14 mouse cellular contexts compared by ENCODE assay signal in genomic region chr2:172394052-172394392, GRCm38 (mm10). TPM values are rescaled to one million over a fixed set of nuclear protein-coding genes. Genes with fewer than 3 reads are reported as not detected.
DNase-seq lines count a peak whose midpoint lies in the region; ATAC-seq and TF ChIP-seq lines count a peak whose summit lies in the region.
"Had no signal": no experiment of that assay in that cellular context is flagged by ENCODE, and none has a peak within 500 bp of the region (broad histone marks: within the 10 kb centered on the region; RNA-seq: fewer than 3 reads in every experiment).

No protein-coding gene starts in this region.

- H3K79me2 ChIP-seq in MEL (ENCODE audit: control insufficient read depth, insufficient read depth, low read length, poor library complexity), result no peaks in the 10 kb centered on the region

- no peaks in the 10 kb centered on the region for H3K36me3 ChIP-seq in heart, embryonic 15.5 days
- H3K36me3 ChIP-seq in lung, postnatal 0 days (ENCODE audit: insufficient read depth, low read length), result no peaks in the 10 kb centered on the region
- peaks cover 0 to 5% of the 10 kb centered on the region in 2 experiments; a peak in 2 of 4 replicates for H3K36me3 ChIP-seq in MEL (ENCODE audit: control insufficient read depth in 1 of 2, insufficient read depth in 2 of 2, low read length in 2 of 2)
- H3K36me3 ChIP-seq in liver, postnatal 0 days (replicated peaks; ENCODE audit: insufficient read depth, low read length), result no peaks in the 10 kb centered on the region
- H3K36me3 ChIP-seq: limb, embryonic 15.5 days had no signal

- H3K9me3 ChIP-seq in heart, embryonic 15.5 days (replicated peaks), result no peaks in the 10 kb centered on the region
- no peaks in the 10 kb centered on the region for H3K9me3 ChIP-seq in lung, postnatal 0 days (ENCODE audit: low read length)
- H3K9me3 ChIP-seq in MEL (replicated peaks; ENCODE audit: insufficient read depth, low read length), result no peaks in the 10 kb centered on the region
- H3K9me3 ChIP-seq in liver, postnatal 0 days (ENCODE audit: low read length), result no peaks in the 10 kb centered on the region
- H3K9me3 ChIP-seq: limb, embryonic 15.5 days had no signal

- ATAC-seq in heart, embryonic 15.5 days (replicated peaks; ENCODE audit: insufficient number of reproducible peaks, insufficient read depth, low FRiP score, low read depth), result no peak
- ATAC-seq in lung, postnatal 0 days, result no peak
- no peak for ATAC-seq in liver, postnatal 0 days
- ATAC-seq: forebrain, postnatal 0 days had no signal

- no peak overlapping the region for H3K27ac ChIP-seq in heart, embryonic 15.5 days
- H3K27ac ChIP-seq in lung, postnatal 0 days (ENCODE audit: low read length), result peak overlapping the region; percentile 16
- H3K27ac ChIP-seq in MEL (ENCODE audit: control insufficient read depth, low read depth, low read length), result no peak overlapping the region
- no peak overlapping the region for H3K27ac ChIP-seq in liver, postnatal 0 days (ENCODE audit: low read depth)
- H3K27ac ChIP-seq: kidney, postnatal 0 days; limb, embryonic 15.5 days had no signal

- H3K4me3 ChIP-seq in heart, embryonic 15.5 days, result no peak overlapping the region; the same call in 1 of the 2 replicates
- peak overlapping the region; percentile 25; the same call in 1 of the 2 replicates for H3K4me3 ChIP-seq in lung, postnatal 0 days (ENCODE audit: low read depth, low read length)
- peak overlapping the region; percentile 71 to 84 for H3K4me3 ChIP-seq in MEL (ENCODE audit: control insufficient read depth in 1 of 2, insufficient read depth in 1 of 2, low read depth in 2 of 2, low read length in 2 of 2)
- peak overlapping the region; percentile 32 for H3K4me3 ChIP-seq in liver, postnatal 0 days (ENCODE audit: low read depth, low read length)
- H3K4me3 ChIP-seq: limb, embryonic 15.5 days had no signal

- peaks cover 7% of the 10 kb centered on the region; the same call in 1 of the 2 replicates for H3K27me3 ChIP-seq in heart, embryonic 15.5 days
- no peaks in the 10 kb centered on the region for H3K27me3 ChIP-seq in lung, postnatal 0 days (replicated peaks; ENCODE audit: insufficient read depth, low read length)
- H3K27me3 ChIP-seq in MEL (ENCODE audit: control insufficient read depth in 1 of 2, insufficient read depth in 2 of 2, low read length in 2 of 2), result no peaks in the 10 kb centered on the region
- no peaks in the 10 kb centered on the region for H3K27me3 ChIP-seq in liver, postnatal 0 days (ENCODE audit: insufficient read depth, low read length)
- H3K27me3 ChIP-seq: limb, embryonic 15.5 days had no signal

- no peak for TF ChIP-seq RAD21 in MEL (IDR thresholded peaks at IDR 0.05; ENCODE audit: low read depth, low read length)

- peak overlapping the region; percentile 36; the same call in 1 of the 2 replicates for H3K4me2 ChIP-seq in heart, embryonic 15.5 days
- peak overlapping the region; percentile 36 for H3K4me2 ChIP-seq in lung, postnatal 0 days (replicated peaks; ENCODE audit: low read depth, low read length)
- H3K4me2 ChIP-seq in liver, postnatal 0 days (ENCODE audit: low read depth, low read length), result peak overlapping the region; percentile 59
- H3K4me2 ChIP-seq: limb, embryonic 15.5 days had no signal

- DNase-seq in heart, postnatal 25 days (ENCODE audit: low spot score), result no peak
- no peak for DNase-seq in lung, postnatal 0 days (ENCODE audit: low spot score)
- no peak for DNase-seq in lung, postnatal 25 days (ENCODE audit: low spot score)
- no peak for DNase-seq in MEL (ENCODE audit: low read depth, low spot score)
- no peak for DNase-seq in liver, postnatal 0 days
- DNase-seq in cerebellum, postnatal 25 days, result no peak
- DNase-seq in spleen, postnatal 4 days (ENCODE audit: low spot score in 2 of 2), result no peak
- DNase-seq: cerebellum, adult 11-12 months; forebrain, postnatal 0 days; gastrocnemius, postnatal 14 days; midbrain, embryonic 14.5 days had no signal

- 65% methylated on average over 2 of the region's 2 CpGs for WGBS in heart, embryonic 15.5 days
- WGBS in lung, postnatal 0 days, result 43% methylated on average over 2 of the region's 2 CpGs
- WGBS in liver, postnatal 0 days (ENCODE audit: insufficient replicate concordance), result 48% methylated on average over 2 of the region's 2 CpGs

- no peak for TF ChIP-seq POLR2A in MEL (IDR thresholded peaks at IDR 0.05; ENCODE audit: control insufficient read depth in 1 of 2, insufficient read depth in 1 of 2, low read depth in 1 of 2, low read length in 2 of 2, poor library complexity in 1 of 2)

- TF ChIP-seq CTCF in lung, postnatal 0 days (IDR thresholded peaks at IDR 0.05), result no peak
- TF ChIP-seq CTCF in MEL (IDR thresholded peaks at IDR 0.05 in 2 of 3, conservative IDR thresholded peaks at IDR 0.05 in 1 of 3; ENCODE audit: control insufficient read depth in 1 of 3, insufficient read depth in 1 of 3, low read depth in 2 of 3, low read length in 3 of 3, poor library complexity in 1 of 3, severe bottlenecking in 1 of 3), result no peak
- TF ChIP-seq CTCF in liver, postnatal 0 days (IDR thresholded peaks at IDR 0.05; ENCODE audit: low read depth), result no peak

- intact Hi-C loops in heart, postnatal 25 days (cut with DNase I), result no loop called here

- TF ChIP-seq EP300 in lung, postnatal 0 days (IDR thresholded peaks at IDR 0.05), result no peak
- no peak for TF ChIP-seq EP300 in MEL (IDR thresholded peaks at IDR 0.05; ENCODE audit: low read depth in 1 of 2, low read length in 2 of 2)
- TF ChIP-seq EP300 in liver, postnatal 0 days (IDR thresholded peaks at IDR 0.05; ENCODE audit: low read depth), result no peak

- H3K4me1 ChIP-seq in heart, embryonic 15.5 days (replicated peaks), result peaks cover 7% of the 10 kb centered on the region
- peaks cover 3% of the 10 kb centered on the region; the same call in 1 of the 2 replicates for H3K4me1 ChIP-seq in lung, postnatal 0 days (ENCODE audit: insufficient read depth, low read depth, low read length)
- H3K4me1 ChIP-seq in MEL (ENCODE audit: control insufficient read depth in 1 of 2, insufficient read depth in 2 of 2, low read length in 2 of 2), result peaks cover 0 to 12% of the 10 kb centered on the region in 2 experiments; a peak in 3 of 4 replicates
- peaks cover 14% of the 10 kb centered on the region for H3K4me1 ChIP-seq in liver, postnatal 0 days (ENCODE audit: insufficient read depth)
- H3K4me1 ChIP-seq: limb, embryonic 15.5 days had no signal

- no peak overlapping the region for H3K9ac ChIP-seq in heart, embryonic 15.5 days
- H3K9ac ChIP-seq in lung, postnatal 0 days (replicated peaks; ENCODE audit: low read depth), result no peak overlapping the region
- H3K9ac ChIP-seq in MEL (ENCODE audit: control insufficient read depth, low read depth, low read length, poor library complexity, severe bottlenecking), result no peak overlapping the region; the same call in none of the 2 replicates
- H3K9ac ChIP-seq in liver, postnatal 0 days (replicated peaks), result no peak overlapping the region
- H3K9ac ChIP-seq: forebrain, postnatal 0 days; limb, embryonic 15.5 days had no signal

TF ChIP-seq in MEL, 35 proteins besides CTCF, POLR2A, EP300 and RAD21 (continues in another document):
- TF ChIP-seq POLR2AphosphoS2 (IDR thresholded peaks at IDR 0.05; ENCODE audit: low read length) (no peak), ZC3H11A (IDR thresholded peaks at IDR 0.05; ENCODE audit: low read depth, low read length) (no peak)

RNA-seq across cellular contexts. Expression of gene Cass4, which starts 0.4 kb away (rescaled TPM):
- 0.26 and 0.91 TPM in 2 replicates for polyA plus RNA-seq in heart, embryonic 15.5 days (2015; fragmentation: Nextera tagmentation; extraction: Ambion mirVana)
- under 1 TPM; 0.45 to 0.47 TPM for total RNA-seq in heart, postnatal 25 days (2021)
- 9.3 and 11.9 TPM in 2 replicates for polyA plus RNA-seq in lung, postnatal 0 days (2015; fragmentation: Nextera tagmentation; extraction: Ambion mirVana)
- total RNA-seq in MEL (2012; rRNA removed), result 0.35 and 0.49 TPM in 2 replicates
- polyA plus RNA-seq in MEL (2012; ENCODE audit: insufficient read depth in 1 of 2, insufficient read length in 2 of 2, low read depth in 1 of 2, low replicate concordance in 2 of 2, missing spikeins in 1 of 2), result 1 to 10 TPM in 1 of 2 experiments, not detected in 1; 5.5 TPM
- polyA plus RNA-seq in liver, postnatal 0 days (2015; fragmentation: Nextera tagmentation; extraction: Ambion mirVana), result 0.59 and 0.72 TPM in 2 replicates

RNA-seq across cellular contexts. Expression of gene Cstf1, which starts 23.5 kb away (rescaled TPM):
- polyA plus RNA-seq in heart, embryonic 15.5 days (2015; fragmentation: Nextera tagmentation; extraction: Ambion mirVana), result 24.2 and 29.8 TPM in 2 replicates
- 10 to 100 TPM; 15.7 to 16.8 TPM for total RNA-seq in heart, postnatal 25 days (2021)
- polyA plus RNA-seq in lung, postnatal 0 days (2015; fragmentation: Nextera tagmentation; extraction: Ambion mirVana), result 16.8 and 19.4 TPM in 2 replicates
- total RNA-seq in MEL (2012; rRNA removed), result 63.3 and 77.4 TPM in 2 replicates
- polyA plus RNA-seq in MEL (2012; ENCODE audit: insufficient read depth in 1 of 2, insufficient read length in 2 of 2, low read depth in 1 of 2, low replicate concordance in 2 of 2, missing spikeins in 1 of 2), result 100 to 1,000 TPM in 1 of 2 experiments, 10 to 100 TPM in 1; 66.9 to 105 TPM
- 16.2 and 17.1 TPM in 2 replicates for polyA plus RNA-seq in liver, postnatal 0 days (2015; fragmentation: Nextera tagmentation; extraction: Ambion mirVana)

RNA-seq across cellular contexts. Expression of gene Aurka, which starts 23.7 kb away (rescaled TPM):
- 76.8 and 82.2 TPM in 2 replicates for polyA plus RNA-seq in heart, embryonic 15.5 days (2015; fragmentation: Nextera tagmentation; extraction: Ambion mirVana)
- under 1 TPM; 0.83 to 0.89 TPM for total RNA-seq in heart, postnatal 25 days (2021)
- 6.3 and 7.9 TPM in 2 replicates for polyA plus RNA-seq in lung, postnatal 0 days (2015; fragmentation: Nextera tagmentation; extraction: Ambion mirVana)
- 110 and 127 TPM in 2 replicates for total RNA-seq in MEL (2012; rRNA removed)
- polyA plus RNA-seq in MEL (2012; ENCODE audit: insufficient read depth in 1 of 2, insufficient read length in 2 of 2, low read depth in 1 of 2, low replicate concordance in 2 of 2, missing spikeins in 1 of 2), result 100 to 1,000 TPM; 150 to 236 TPM
- 41.4 and 45.4 TPM in 2 replicates for polyA plus RNA-seq in liver, postnatal 0 days (2015; fragmentation: Nextera tagmentation; extraction: Ambion mirVana)

RNA-seq across cellular contexts. Expression of gene Rtf2, which starts 46.3 kb away (rescaled TPM):
- 44.5 and 52.2 TPM in 2 replicates for polyA plus RNA-seq in heart, embryonic 15.5 days (2015; fragmentation: Nextera tagmentation; extraction: Ambion mirVana)
- total RNA-seq in heart, postnatal 25 days (2021), result 10 to 100 TPM; 28.0 to 28.5 TPM
- polyA plus RNA-seq in lung, postnatal 0 days (2015; fragmentation: Nextera tagmentation; extraction: Ambion mirVana), result 73.4 and 74.2 TPM in 2 replicates
- 59.2 and 68.2 TPM in 2 replicates for total RNA-seq in MEL (2012; rRNA removed)
- 10 to 100 TPM in 1 of 2 experiments, not detected in 1; 81.5 TPM for polyA plus RNA-seq in MEL (2012; ENCODE audit: insufficient read depth in 1 of 2, insufficient read length in 2 of 2, low read depth in 1 of 2, low replicate concordance in 2 of 2, missing spikeins in 1 of 2)
- polyA plus RNA-seq in liver, postnatal 0 days (2015; fragmentation: Nextera tagmentation; extraction: Ambion mirVana), result 62.4 and 68.5 TPM in 2 replicates

RNA-seq across cellular contexts. Expression of gene Fam210b, which starts 48.7 kb away (rescaled TPM):
- 15.8 and 18.1 TPM in 2 replicates for polyA plus RNA-seq in heart, embryonic 15.5 days (2015; fragmentation: Nextera tagmentation; extraction: Ambion mirVana)
- 1 to 10 TPM; 6.1 to 6.5 TPM for total RNA-seq in heart, postnatal 25 days (2021)
- polyA plus RNA-seq in lung, postnatal 0 days (2015; fragmentation: Nextera tagmentation; extraction: Ambion mirVana), result 32.8 and 37.0 TPM in 2 replicates
- total RNA-seq in MEL (2012; rRNA removed), result 2.7 and 3.5 TPM in 2 replicates
- polyA plus RNA-seq in MEL (2012; ENCODE audit: insufficient read depth in 1 of 2, insufficient read length in 2 of 2, low read depth in 1 of 2, low replicate concordance in 2 of 2, missing spikeins in 1 of 2), result 10 to 100 TPM in 1 of 2 experiments, not detected in 1; 11.4 TPM
- 67.0 and 81.2 TPM in 2 replicates for polyA plus RNA-seq in liver, postnatal 0 days (2015; fragmentation: Nextera tagmentation; extraction: Ambion mirVana)
